Mouse (Mus musculus) spleen, adult 2 months (tissue): ENCODE results near the gene Zbtb16.

Experiments used
- CTCF ChIP-seq: fragments of 200-500 bp; IDR thresholded peaks from 2 replicates; pipeline ENCODE4 v1.5.1; 2011; ENCODE audit warnings: mild to moderate bottlenecking, inconsistent platforms; ENCODE audit not compliant: insufficient read depth, insufficient read length, insufficient replicate concordance; ENCODE audit errors: extremely low read depth
- POLR2A ChIP-seq: fragments of 200-500 bp; IDR thresholded peaks from 2 replicates; pipeline ENCODE4 v1.6.1; 2011; ENCODE audit warnings: low read depth, low read length, inconsistent platforms

DNA sequence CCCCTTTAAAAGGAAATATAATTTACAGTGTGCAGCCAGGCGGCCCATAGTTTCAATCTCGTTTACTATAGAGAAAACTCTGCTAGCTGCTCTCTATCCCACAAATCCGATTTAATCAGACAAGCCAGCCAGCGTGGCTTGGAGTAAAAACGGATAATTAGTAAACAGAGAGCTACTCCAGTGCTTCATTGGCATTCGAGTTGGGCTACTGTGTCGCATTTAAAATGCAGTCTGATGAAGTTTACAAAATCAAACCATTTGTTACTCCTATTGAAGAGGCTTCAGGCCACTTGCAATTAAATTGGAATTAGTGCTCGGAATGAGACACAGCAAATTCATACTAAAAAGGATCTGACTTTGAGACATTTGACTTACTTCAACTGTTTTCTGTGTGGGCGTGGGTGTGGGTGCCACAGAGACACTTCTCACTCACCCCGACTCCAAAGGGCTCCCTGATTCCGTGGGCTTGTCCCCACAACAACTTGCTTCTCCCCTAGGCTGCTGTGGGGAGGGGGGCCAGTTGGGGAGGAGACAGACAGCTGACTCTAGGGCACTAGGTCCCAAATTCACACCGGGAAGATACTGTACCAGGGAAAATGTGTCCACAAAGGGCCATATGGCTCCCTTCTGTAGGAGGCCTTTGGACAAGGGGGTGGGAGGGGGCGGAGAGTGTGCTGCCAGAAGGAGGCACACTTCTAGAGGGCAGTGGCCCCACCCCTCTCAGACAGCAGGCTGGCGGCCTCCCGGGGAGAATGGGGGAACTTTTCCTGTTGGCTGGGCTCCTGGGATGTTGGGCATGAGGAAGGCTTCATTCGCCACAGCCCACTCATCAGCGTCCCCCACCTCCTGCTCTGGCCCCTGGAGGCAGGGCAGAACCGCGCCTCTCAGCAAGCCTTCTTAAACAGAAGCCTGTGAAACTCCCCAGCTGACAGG, 157.3 kb downstream of the Zbtb16 start:
- no peak for TF ChIP-seq CTCF
- no peak for TF ChIP-seq POLR2A
